Mouse (Mus musculus): ENCODE results near the gene Tmprss12.

DNA sequence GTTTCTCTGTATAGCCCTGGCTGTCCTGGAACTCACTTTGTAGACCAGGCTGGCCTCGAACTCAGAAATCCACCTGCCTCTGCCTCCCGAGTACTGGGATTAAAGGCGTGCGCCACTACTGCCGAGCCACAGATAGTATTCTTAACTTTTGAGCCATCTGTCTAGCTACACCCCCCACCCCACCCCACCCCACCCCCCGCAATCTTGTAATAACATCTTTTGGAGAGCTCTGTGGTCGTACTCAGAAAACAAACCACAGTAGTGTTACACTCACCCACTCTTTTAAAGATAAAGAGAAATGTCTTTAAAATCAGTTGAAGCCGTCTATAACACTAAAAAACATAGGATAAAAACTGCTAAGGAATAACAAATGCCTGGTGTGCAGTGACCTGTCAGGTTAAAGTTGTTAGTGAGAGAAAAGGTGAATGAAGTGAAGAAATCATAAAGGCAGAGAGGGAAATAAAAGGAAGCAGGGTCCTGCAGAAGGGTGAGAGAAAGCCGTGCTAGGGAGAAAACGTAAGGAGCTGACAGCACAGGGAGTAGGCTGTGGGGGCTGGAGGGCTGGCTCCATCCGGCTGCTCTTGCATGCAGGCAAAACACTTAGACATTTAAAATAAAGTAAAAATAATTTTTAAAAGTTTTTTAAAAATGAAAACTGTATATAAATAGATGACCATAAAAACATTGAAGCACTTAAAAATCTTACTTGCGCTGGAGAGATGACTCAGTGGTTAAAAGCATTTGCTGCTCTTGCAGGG is 45.2 kb upstream of the Tmprss12 start:
- TF ChIP-seq CTCF (conservative IDR thresholded peaks at IDR 0.05; ENCODE audit: low read length) (no peak), NANOG (IDR thresholded peaks at IDR 0.05; ENCODE audit: borderline replicate concordance, low read length) (no peak)
